Mouse (Mus musculus): ENCODE data around the gene Gm14326.
"Not testable (repeated sequence)": the region's sequence is repeated elsewhere in the genome, so short reads cannot be mapped to it uniquely, and the experiment has no call there.

DNA sequence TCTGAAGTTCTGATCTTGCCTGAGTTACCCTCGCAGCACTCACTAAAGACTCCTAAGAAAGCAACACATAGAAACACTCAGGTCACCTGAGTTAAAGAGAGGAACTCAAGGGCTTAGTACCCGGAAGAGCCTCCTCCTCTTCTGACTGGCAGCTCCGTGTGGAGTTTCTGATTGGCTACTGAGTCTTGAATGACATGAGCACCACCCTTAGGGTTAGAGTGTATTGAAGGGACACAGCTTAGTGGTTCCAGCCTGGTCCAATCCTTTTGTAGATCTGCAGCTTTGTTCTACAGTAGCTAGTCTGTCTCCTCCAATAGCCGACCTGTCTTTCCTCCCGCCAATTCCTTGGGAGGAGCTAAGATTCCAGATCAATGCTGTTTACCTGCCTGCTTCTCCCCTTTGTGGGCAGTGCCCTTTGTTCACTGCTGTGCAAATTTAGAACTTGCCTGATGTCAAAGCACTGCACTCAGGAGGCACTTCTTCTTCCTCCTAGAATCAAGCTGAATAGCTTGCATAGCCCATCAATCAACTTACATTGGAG lies 31.5 kb downstream of the Gm14326 start, which contains the start of gene Zfp972:
- not testable (repeated sequence) for TF ChIP-seq POLR2A (IDR thresholded peaks at IDR 0.05; ENCODE audit: low read depth, low read length); CTCF (IDR thresholded peaks at IDR 0.05; ENCODE audit: extremely low read depth, insufficient read length, insufficient replicate concordance, low read depth, low read length)

Data from small intestine, adult 2 months (tissue).